Mouse (Mus musculus): ENCODE results near the gene Fam122b. TPM values are rescaled to one million over a fixed set of nuclear protein-coding genes. Genes with fewer than 3 reads are reported as not detected.

Gene Fam122b
- polyA plus RNA-seq, 3 experiments from 2014 or later: 2.8 to 4.1 (median 3.5) TPM

GRCm38 (mm10) chrX:53197681-53198080 lies 71.9 kb downstream of the Fam122b start:
- no peak for ATAC-seq

GRCm38 (mm10) chrX:53196392-53196791 lies 73.2 kb downstream of the Fam122b start:
- no peak for ATAC-seq

Other genes with a start within 250 kb of the Fam122b start
- gene Plac1, start 29.7 kb downstream of the Fam122b start, polyA plus RNA-seq (2017; shearing (Covaris generic)): not detected
- gene Fam122c, start 3.6 kb upstream of the Fam122b start, polyA plus RNA-seq (2017; shearing (Covaris generic)): not detected
- 10 to 100 TPM; 20.2 to 28.7 (median 21.0) TPM for gene Mospd1, start 100.7 kb upstream of the Fam122b start, polyA plus RNA-seq (2017; shearing (Covaris generic))
- not detected for gene Etd, start 165.1 kb upstream of the Fam122b start, polyA plus RNA-seq (2017; shearing (Covaris generic))

All from inflammation-experienced regulatory T-cells, adult 6 months (primary cell).